ENCODE assay signal across 21 mouse cellular contexts in genomic region chr12:38832981-38833380, GRCm38 (mm10). TPM values are rescaled to one million over a fixed set of nuclear protein-coding genes. Genes with fewer than 3 reads are reported as not detected.
DNase-seq lines count a peak whose midpoint lies in the region; ATAC-seq lines count a peak whose summit lies in the region.
"Had no signal": no experiment of that assay in that cellular context is flagged by ENCODE, and none has a peak within 500 bp of the region (broad histone marks: within the 10 kb centered on the region; RNA-seq: fewer than 3 reads in every experiment).

No protein-coding gene starts in this region.

- no peaks in the 10 kb centered on the region for H3K27me3 ChIP-seq in heart, embryonic 11.5 days (ENCODE audit: control insufficient read depth, insufficient read depth, low read length)
- H3K27me3 ChIP-seq in liver, embryonic 11.5 days (replicated peaks; ENCODE audit: control insufficient read depth, insufficient read depth, low read length): no peaks in the 10 kb centered on the region
- H3K27me3 ChIP-seq: forebrain, embryonic 13.5 days; limb, embryonic 12.5 days; lung, embryonic 15.5 days; midbrain, embryonic 15.5 days; neural tube, embryonic 15.5 days had no signal

- H3K27ac ChIP-seq in heart, embryonic 11.5 days (ENCODE audit: low read depth, low read length): no peak overlapping the region
- no peak overlapping the region for H3K27ac ChIP-seq in liver, embryonic 11.5 days (ENCODE audit: low read depth, low read length)
- H3K27ac ChIP-seq: forebrain, embryonic 13.5 days; kidney, postnatal 0 days; limb, embryonic 12.5 days; lung, embryonic 15.5 days; midbrain, embryonic 10.5 days; midbrain, embryonic 15.5 days; neural tube, embryonic 15.5 days had no signal

- DNase-seq in heart, adult 11 months: peak; percentile 79
- DNase-seq in cerebellum, adult 18-20 months: peak; percentile 91 to 97
- DNase-seq in cerebellum, postnatal 10 days: peak; percentile 89 to 94
- no peak for DNase-seq in liver, embryonic 11.5 days (ENCODE audit: low spot score)
- DNase-seq in heart, postnatal 10 days: no peak
- no peak for DNase-seq in embryo, embryonic 10.5 days (ENCODE audit: low spot score)
- DNase-seq: adrenal gland, postnatal 10 days; kidney, adult 8-10 months; thymus, adult 2 months; thymus, postnatal 4 days had no signal

- H3K4me2 ChIP-seq in heart, embryonic 11.5 days: no peak overlapping the region
- H3K4me2 ChIP-seq in liver, embryonic 11.5 days: no peak overlapping the region
- H3K4me2 ChIP-seq: forebrain, embryonic 13.5 days; limb, embryonic 12.5 days; lung, embryonic 15.5 days; midbrain, embryonic 15.5 days; neural tube, embryonic 15.5 days had no signal

- intact Hi-C loops in heart, postnatal 10 days (cut with DNase I): no loop called here

- WGBS in heart, embryonic 11.5 days (ENCODE audit: insufficient replicate concordance): 90% methylated on average over 10 of the region's 10 CpGs
- WGBS in liver, embryonic 11.5 days: 93% methylated on average over 10 of the region's 10 CpGs

- H3K9me3 ChIP-seq in heart, embryonic 11.5 days (replicated peaks; ENCODE audit: control insufficient read depth, low read length): no peaks in the 10 kb centered on the region
- no peaks in the 10 kb centered on the region for H3K9me3 ChIP-seq in liver, embryonic 11.5 days (ENCODE audit: control insufficient read depth, low read length)
- H3K9me3 ChIP-seq: forebrain, embryonic 13.5 days; limb, embryonic 12.5 days; lung, embryonic 15.5 days; midbrain, embryonic 10.5 days; midbrain, embryonic 15.5 days; neural tube, embryonic 15.5 days had no signal

- no peaks in the 10 kb centered on the region for H3K4me1 ChIP-seq in heart, embryonic 11.5 days (ENCODE audit: control insufficient read depth, insufficient read depth, low read length)
- H3K4me1 ChIP-seq in liver, embryonic 11.5 days (replicated peaks; ENCODE audit: control insufficient read depth, insufficient read depth, low read length): no peaks in the 10 kb centered on the region
- H3K4me1 ChIP-seq: lung, embryonic 15.5 days; midbrain, embryonic 10.5 days; midbrain, embryonic 15.5 days; neural tube, embryonic 15.5 days had no signal

- no peak overlapping the region for H3K9ac ChIP-seq in heart, embryonic 11.5 days (ENCODE audit: low read depth, low read length)
- no peak overlapping the region for H3K9ac ChIP-seq in liver, embryonic 11.5 days (ENCODE audit: low read depth, low read length)
- H3K9ac ChIP-seq: forebrain, embryonic 13.5 days; limb, embryonic 12.5 days; lung, embryonic 15.5 days; midbrain, embryonic 15.5 days; neural tube, embryonic 15.5 days had no signal

- H3K36me3 ChIP-seq in heart, embryonic 11.5 days (ENCODE audit: control insufficient read depth, insufficient read depth, low read length): no peaks in the 10 kb centered on the region
- no peaks in the 10 kb centered on the region for H3K36me3 ChIP-seq in liver, embryonic 11.5 days (ENCODE audit: control insufficient read depth, insufficient read depth, low read length)
- H3K36me3 ChIP-seq: G1E; limb, embryonic 12.5 days; lung, embryonic 15.5 days; midbrain, embryonic 10.5 days; midbrain, embryonic 15.5 days; neural tube, embryonic 15.5 days had no signal

- ATAC-seq in heart, embryonic 11.5 days (replicated peaks; ENCODE audit: insufficient number of reproducible peaks, low FRiP score, low TSS enrichment): no peak
- no peak for ATAC-seq in liver, embryonic 11.5 days (replicated peaks; ENCODE audit: low FRiP score)
- ATAC-seq: forebrain, embryonic 13.5 days; hindbrain, embryonic 16.5 days; midbrain, embryonic 15.5 days had no signal

- no peak overlapping the region for H3K4me3 ChIP-seq in heart, embryonic 11.5 days (ENCODE audit: low read depth, low read length)
- H3K4me3 ChIP-seq in liver, embryonic 11.5 days (ENCODE audit: low read depth, low read length): no peak overlapping the region
- H3K4me3 ChIP-seq: forebrain, embryonic 13.5 days; limb, embryonic 12.5 days; lung, embryonic 15.5 days; midbrain, embryonic 10.5 days; midbrain, embryonic 15.5 days; neural tube, embryonic 15.5 days had no signal

RNA-seq across cellular contexts. Expression of gene Etv1, which starts 53.8 kb away (rescaled TPM):
- 28.2 and 29.8 TPM in 2 replicates for polyA plus RNA-seq in heart, embryonic 11.5 days (2014; fragmentation: Nextera tagmentation; extraction: Ambion mirVana)
- polyA plus RNA-seq in liver, embryonic 11.5 days (2014; fragmentation: Nextera tagmentation; extraction: Ambion mirVana): 4.9 and 5.2 TPM in 2 replicates
- 10 to 100 TPM; 15.2 to 16.5 TPM for total RNA-seq in heart, postnatal 10 days (2021)
- total RNA-seq: megakaryocyte progenitor cell, adult 5-6 weeks had no signal
- polyA plus RNA-seq: G1E had no signal

Comparison
In these comparisons a context has a peak if more than half of its experiments do, and no peak if none do; other contexts are left out.
1. DNase-seq: peak in heart, adult 11 months (single experiment), cerebellum, adult 18-20 months (2 of 2) and cerebellum, postnatal 10 days (2 of 2); none in liver, embryonic 11.5 days (single experiment), heart, postnatal 10 days (0 of 2) and embryo, embryonic 10.5 days (single experiment).